Mouse (Mus musculus): ENCODE measurements around the gene Lmntd2. TPM values are rescaled to one million over a fixed set of nuclear protein-coding genes. Genes with fewer than 3 reads are reported as not detected.

Gene Lmntd2
- not detected for polyA plus RNA-seq (2015; fragmentation: Illumina TruSeq; extraction: RNeasy Lipid Tissue Mini Kit (QIAGEN cat#74804); ENCODE audit: low read depth, low replicate concordance)

DNA sequence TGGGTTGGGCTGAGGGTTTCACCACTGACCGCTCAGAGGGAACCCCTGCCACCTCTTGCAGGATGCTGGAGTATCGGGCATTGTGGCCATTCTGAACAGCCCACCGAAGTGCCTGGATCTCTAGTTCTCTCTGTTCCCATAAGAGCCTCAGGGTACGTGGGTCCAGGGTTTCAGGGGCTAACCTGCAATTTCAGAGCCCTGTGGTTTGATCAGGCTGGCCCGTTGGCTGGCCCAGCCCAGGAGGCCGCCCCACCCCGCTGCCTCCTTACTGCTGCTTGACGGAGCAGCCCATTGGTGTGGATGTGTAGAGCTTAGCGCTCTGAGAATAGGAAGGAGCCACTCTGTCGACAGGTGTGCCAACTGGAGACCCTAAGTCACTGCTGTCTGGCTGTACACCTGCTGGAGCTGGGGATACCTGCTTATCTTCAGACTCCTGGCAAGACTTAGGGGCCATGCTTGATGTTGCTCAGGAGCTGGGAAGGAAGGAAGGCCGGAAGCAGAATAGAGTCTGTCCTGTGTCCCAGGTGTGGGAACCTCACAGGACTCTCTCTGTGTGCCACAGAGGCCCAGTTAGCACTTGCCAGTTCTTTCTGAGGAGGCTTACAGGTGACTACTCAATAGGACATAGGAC lies at the start of gene Lmntd2:
Gene Lmntd2, minus strand, starts transcription at position 476 of the 631 bp plus-strand sequence.

DNA sequence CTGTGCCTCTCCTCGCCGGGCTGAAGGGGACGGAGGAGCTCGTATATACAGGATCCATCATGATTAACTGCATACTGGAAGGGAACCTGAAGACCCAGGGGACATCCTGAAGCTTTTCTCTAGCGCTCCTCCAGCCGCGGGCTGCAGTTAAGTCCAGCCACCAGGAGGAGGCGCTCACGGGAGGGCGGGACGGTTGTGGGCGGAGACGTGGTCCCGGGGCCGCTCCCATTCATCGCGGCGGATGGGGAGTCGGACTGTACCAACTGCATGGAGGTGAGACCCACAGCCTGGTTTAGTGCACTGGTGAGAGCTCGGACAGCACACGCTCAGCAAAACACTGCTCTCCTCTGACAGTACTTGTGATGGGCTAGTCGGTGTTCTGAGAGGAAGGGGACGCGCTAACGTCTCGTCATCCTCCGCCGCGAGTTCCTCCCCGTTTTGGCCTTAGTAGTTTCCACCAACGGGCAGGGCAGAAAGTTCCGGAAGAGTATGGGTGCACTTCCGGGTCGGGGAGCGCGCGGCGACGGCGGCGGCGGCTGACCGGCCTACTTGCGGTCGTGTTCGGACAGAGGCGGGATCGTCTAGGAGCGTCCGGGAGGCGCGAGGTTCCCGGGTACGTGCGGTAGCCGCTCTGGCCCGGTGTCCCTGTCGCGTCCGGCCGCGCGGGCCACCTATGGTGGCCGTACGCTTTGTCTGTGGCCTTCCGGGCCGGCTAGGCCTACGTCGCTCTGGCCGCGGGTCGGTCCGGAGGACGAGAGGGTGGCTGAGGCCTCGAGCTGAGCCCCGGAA lies 14.6 kb upstream of the Lmntd2 start, which contains the start of gene Phrf1:
Gene Phrf1, plus strand, starts transcription at position 506 of the 789 bp plus-strand sequence.

DNA sequence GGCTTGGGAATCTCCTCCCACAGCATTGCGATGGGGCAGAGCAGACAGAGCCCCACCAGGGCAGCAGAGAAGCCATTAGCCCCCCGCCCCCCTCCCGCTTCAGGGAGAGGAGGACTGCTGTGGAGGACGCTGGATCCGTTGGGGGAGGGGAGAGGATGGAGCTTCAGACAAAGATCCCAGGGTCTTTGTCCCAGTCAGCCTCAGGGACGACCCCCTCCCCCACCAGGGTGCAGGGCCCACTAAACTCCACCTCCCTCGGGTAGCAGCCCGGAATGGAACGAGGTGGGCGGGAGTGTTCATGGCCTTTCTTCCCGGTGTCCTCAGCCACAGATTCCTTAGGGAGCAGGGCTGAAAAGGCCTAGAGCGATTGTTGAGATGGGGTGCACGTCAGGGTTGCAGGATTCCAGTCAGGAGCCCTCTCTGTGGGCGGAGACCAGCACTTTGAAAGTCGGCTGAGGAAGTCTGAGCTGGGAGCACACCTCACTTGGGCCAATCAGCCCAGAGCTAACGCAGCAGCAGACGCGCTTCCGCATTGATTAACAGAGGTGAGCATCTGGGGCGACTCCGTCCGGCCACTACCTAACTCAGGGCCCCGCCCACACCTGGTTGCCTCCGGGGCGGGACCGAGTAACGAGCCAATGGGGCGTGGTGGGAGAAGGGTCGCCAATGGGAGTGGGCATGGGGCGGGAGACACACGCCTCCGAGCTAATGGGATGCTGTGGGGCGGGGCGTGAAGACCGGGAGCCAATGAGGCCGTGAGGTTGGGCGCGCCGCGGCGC lies 1.4 kb upstream of the Lmntd2 start, which contains the start of gene Rassf7:
Gene Rassf7, plus strand, starts transcription at position 760 of the 779 bp plus-strand sequence.

DNA sequence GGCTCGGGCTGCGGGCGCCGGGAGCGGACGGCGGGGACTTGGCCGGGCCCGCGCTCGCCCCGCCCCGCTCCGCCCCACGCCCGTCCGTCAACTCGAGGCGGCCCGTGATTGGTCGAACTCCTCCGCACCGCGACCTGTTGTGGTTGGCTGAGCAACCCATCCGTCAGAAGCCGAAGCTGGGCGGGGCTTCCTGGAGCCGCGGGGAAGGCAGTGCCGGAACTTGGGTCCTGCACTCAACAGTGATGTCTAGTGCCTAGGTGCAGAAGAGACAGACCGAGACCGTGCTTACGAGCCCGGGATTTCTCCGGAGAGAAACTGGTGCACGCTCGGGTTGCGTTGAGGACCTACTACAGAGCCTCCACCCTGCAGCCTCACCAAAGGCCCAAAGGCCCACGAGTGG lies 19.9 kb downstream of the Lmntd2 start, which contains the start of the genes Hras and Lrrc56:
Gene Hras, minus strand, starts transcription at position 58 of the 400 bp plus-strand sequence.
Gene Lrrc56, plus strand, starts transcription at position 210 of the 400 bp plus-strand sequence.

DNA sequence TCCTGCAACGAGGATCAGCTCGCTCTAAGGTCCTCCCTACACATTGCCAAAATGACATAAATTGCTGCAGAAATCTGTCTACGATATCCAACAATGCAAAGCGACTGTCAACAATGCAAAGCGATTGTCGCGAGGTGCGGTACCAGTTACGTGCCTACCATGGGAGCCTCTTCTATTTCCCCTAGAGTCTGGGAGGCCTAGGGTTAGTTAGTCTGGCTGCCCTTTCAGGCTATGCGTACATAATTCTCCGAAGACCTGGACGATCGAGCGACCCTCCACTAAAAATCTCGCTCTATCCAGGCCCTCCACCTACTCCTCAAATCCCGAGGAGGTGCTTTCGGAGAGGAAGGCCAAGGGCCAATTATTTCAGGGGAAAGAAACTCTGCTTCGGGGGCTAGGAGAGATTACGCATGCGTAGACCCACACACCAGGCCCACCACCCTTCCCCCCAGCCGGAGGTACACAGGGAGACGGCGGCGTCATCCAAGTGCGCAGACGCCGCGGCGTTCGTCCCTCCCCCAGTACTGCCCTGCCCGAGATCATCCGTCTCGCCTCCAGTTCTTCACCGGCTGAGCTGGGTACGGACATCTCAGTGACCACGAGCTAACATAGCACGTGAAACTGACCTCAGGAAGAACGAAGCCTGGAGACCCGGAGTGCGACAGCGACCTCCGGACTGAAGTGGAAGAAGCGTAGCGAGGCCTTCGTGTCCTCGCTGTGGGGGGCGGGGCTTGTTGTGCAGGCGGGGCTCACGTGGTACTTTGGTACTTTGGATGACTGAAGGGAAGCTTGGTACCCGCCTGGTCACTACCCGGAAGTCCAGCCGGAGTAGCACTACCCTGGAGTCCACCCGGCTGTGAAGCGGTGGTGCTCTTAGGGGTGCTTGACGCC lies 41.5 kb downstream of the Lmntd2 start, which contains the start of gene Rnh1:
Gene Rnh1, minus strand, starts transcription at position 742 of the 891 bp plus-strand sequence.

Other genes starting within 250 kb of the Lmntd2 start
- gene Ifitm1, start 246.9 kb downstream of the Lmntd2 start, polyA plus RNA-seq (2015; fragmentation: Illumina TruSeq; extraction: RNeasy Lipid Tissue Mini Kit (QIAGEN cat#74804); ENCODE audit: low read depth, low replicate concordance), result 8.0 TPM
- gene Ifitm3, start 203.3 kb downstream of the Lmntd2 start, polyA plus RNA-seq (2015; fragmentation: Illumina TruSeq; extraction: RNeasy Lipid Tissue Mini Kit (QIAGEN cat#74804); ENCODE audit: low read depth, low replicate concordance), result 39.7 TPM
- 1.1 TPM for gene Ifitm6, start 196.2 kb downstream of the Lmntd2 start, polyA plus RNA-seq (2015; fragmentation: Illumina TruSeq; extraction: RNeasy Lipid Tissue Mini Kit (QIAGEN cat#74804); ENCODE audit: low read depth, low replicate concordance)
- gene Gm17387, start 184.9 kb downstream of the Lmntd2 start, polyA plus RNA-seq (2015; fragmentation: Illumina TruSeq; extraction: RNeasy Lipid Tissue Mini Kit (QIAGEN cat#74804); ENCODE audit: low read depth, low replicate concordance), result not detected
- gene B4galnt4, start 153.0 kb downstream of the Lmntd2 start, polyA plus RNA-seq (2015; fragmentation: Illumina TruSeq; extraction: RNeasy Lipid Tissue Mini Kit (QIAGEN cat#74804); ENCODE audit: low read depth, low replicate concordance), result 44.9 TPM
- not detected for gene Pkp3, start 135.9 kb downstream of the Lmntd2 start, polyA plus RNA-seq (2015; fragmentation: Illumina TruSeq; extraction: RNeasy Lipid Tissue Mini Kit (QIAGEN cat#74804); ENCODE audit: low read depth, low replicate concordance)
- gene Sigirr, start 113.5 kb downstream of the Lmntd2 start, polyA plus RNA-seq (2015; fragmentation: Illumina TruSeq; extraction: RNeasy Lipid Tissue Mini Kit (QIAGEN cat#74804); ENCODE audit: low read depth, low replicate concordance), result 2.7 TPM
- not detected for gene Ano9, start 96.3 kb downstream of the Lmntd2 start, polyA plus RNA-seq (2015; fragmentation: Illumina TruSeq; extraction: RNeasy Lipid Tissue Mini Kit (QIAGEN cat#74804); ENCODE audit: low read depth, low replicate concordance)
- gene Ptdss2, start 91.7 kb downstream of the Lmntd2 start, polyA plus RNA-seq (2015; fragmentation: Illumina TruSeq; extraction: RNeasy Lipid Tissue Mini Kit (QIAGEN cat#74804); ENCODE audit: low read depth, low replicate concordance), result 59.5 TPM
- gene Rnh1, start 41.2 kb downstream of the Lmntd2 start, polyA plus RNA-seq (2015; fragmentation: Illumina TruSeq; extraction: RNeasy Lipid Tissue Mini Kit (QIAGEN cat#74804); ENCODE audit: low read depth, low replicate concordance), result 53.6 TPM
- 235 TPM for gene Hras, start 20.1 kb downstream of the Lmntd2 start, polyA plus RNA-seq (2015; fragmentation: Illumina TruSeq; extraction: RNeasy Lipid Tissue Mini Kit (QIAGEN cat#74804); ENCODE audit: low read depth, low replicate concordance)
- gene Lrrc56, start 19.9 kb downstream of the Lmntd2 start, polyA plus RNA-seq (2015; fragmentation: Illumina TruSeq; extraction: RNeasy Lipid Tissue Mini Kit (QIAGEN cat#74804); ENCODE audit: low read depth, low replicate concordance), result 3.7 TPM
- 2.9 TPM for gene Rassf7, start 1.8 kb upstream of the Lmntd2 start, polyA plus RNA-seq (2015; fragmentation: Illumina TruSeq; extraction: RNeasy Lipid Tissue Mini Kit (QIAGEN cat#74804); ENCODE audit: low read depth, low replicate concordance)
- 41.3 TPM for gene Phrf1, start 14.7 kb upstream of the Lmntd2 start, polyA plus RNA-seq (2015; fragmentation: Illumina TruSeq; extraction: RNeasy Lipid Tissue Mini Kit (QIAGEN cat#74804); ENCODE audit: low read depth, low replicate concordance)
- gene Irf7, start 52.4 kb upstream of the Lmntd2 start, polyA plus RNA-seq (2015; fragmentation: Illumina TruSeq; extraction: RNeasy Lipid Tissue Mini Kit (QIAGEN cat#74804); ENCODE audit: low read depth, low replicate concordance), result 3.1 TPM
- gene Cdhr5, start 62.7 kb upstream of the Lmntd2 start, polyA plus RNA-seq (2015; fragmentation: Illumina TruSeq; extraction: RNeasy Lipid Tissue Mini Kit (QIAGEN cat#74804); ENCODE audit: low read depth, low replicate concordance), result not detected
- not detected for gene Sct, start 65.1 kb upstream of the Lmntd2 start, polyA plus RNA-seq (2015; fragmentation: Illumina TruSeq; extraction: RNeasy Lipid Tissue Mini Kit (QIAGEN cat#74804); ENCODE audit: low read depth, low replicate concordance)
- 0.25 TPM for gene Drd4, start 77.9 kb upstream of the Lmntd2 start, polyA plus RNA-seq (2015; fragmentation: Illumina TruSeq; extraction: RNeasy Lipid Tissue Mini Kit (QIAGEN cat#74804); ENCODE audit: low read depth, low replicate concordance)
- gene Deaf1, start 113.6 kb upstream of the Lmntd2 start, polyA plus RNA-seq (2015; fragmentation: Illumina TruSeq; extraction: RNeasy Lipid Tissue Mini Kit (QIAGEN cat#74804); ENCODE audit: low read depth, low replicate concordance), result 47.0 TPM
- gene Tmem80, start 113.7 kb upstream of the Lmntd2 start, polyA plus RNA-seq (2015; fragmentation: Illumina TruSeq; extraction: RNeasy Lipid Tissue Mini Kit (QIAGEN cat#74804); ENCODE audit: low read depth, low replicate concordance), result 50.5 TPM
- 6.6 TPM for gene Eps8l2, start 124.8 kb upstream of the Lmntd2 start, polyA plus RNA-seq (2015; fragmentation: Illumina TruSeq; extraction: RNeasy Lipid Tissue Mini Kit (QIAGEN cat#74804); ENCODE audit: low read depth, low replicate concordance)
- 181 TPM for gene Taldo1, start 178.1 kb upstream of the Lmntd2 start, polyA plus RNA-seq (2015; fragmentation: Illumina TruSeq; extraction: RNeasy Lipid Tissue Mini Kit (QIAGEN cat#74804); ENCODE audit: low read depth, low replicate concordance)
- gene Gatd1, start 200.1 kb upstream of the Lmntd2 start, polyA plus RNA-seq (2015; fragmentation: Illumina TruSeq; extraction: RNeasy Lipid Tissue Mini Kit (QIAGEN cat#74804); ENCODE audit: low read depth, low replicate concordance), result 34.3 TPM
- 400 TPM for gene Cend1, start 215.4 kb upstream of the Lmntd2 start, polyA plus RNA-seq (2015; fragmentation: Illumina TruSeq; extraction: RNeasy Lipid Tissue Mini Kit (QIAGEN cat#74804); ENCODE audit: low read depth, low replicate concordance)
- gene Slc25a22, start 223.8 kb upstream of the Lmntd2 start, polyA plus RNA-seq (2015; fragmentation: Illumina TruSeq; extraction: RNeasy Lipid Tissue Mini Kit (QIAGEN cat#74804); ENCODE audit: low read depth, low replicate concordance), result 208 TPM
- 2.1 TPM for gene Pidd1, start 229.9 kb upstream of the Lmntd2 start, polyA plus RNA-seq (2015; fragmentation: Illumina TruSeq; extraction: RNeasy Lipid Tissue Mini Kit (QIAGEN cat#74804); ENCODE audit: low read depth, low replicate concordance)
- 731 TPM for gene Rplp2, start 233.3 kb upstream of the Lmntd2 start, polyA plus RNA-seq (2015; fragmentation: Illumina TruSeq; extraction: RNeasy Lipid Tissue Mini Kit (QIAGEN cat#74804); ENCODE audit: low read depth, low replicate concordance)
- gene Pnpla2, start 241.1 kb upstream of the Lmntd2 start, polyA plus RNA-seq (2015; fragmentation: Illumina TruSeq; extraction: RNeasy Lipid Tissue Mini Kit (QIAGEN cat#74804); ENCODE audit: low read depth, low replicate concordance), result 18.9 TPM
- gene Cracr2b, start 247.0 kb upstream of the Lmntd2 start, polyA plus RNA-seq (2015; fragmentation: Illumina TruSeq; extraction: RNeasy Lipid Tissue Mini Kit (QIAGEN cat#74804); ENCODE audit: low read depth, low replicate concordance), result 4.0 TPM